Mouse (Mus musculus) left cerebral cortex, postnatal 14 days (tissue): ENCODE data around the gene Atp7a. TPM values are rescaled to one million over a fixed set of nuclear protein-coding genes. Genes with fewer than 3 reads are reported as not detected.

Experiments
- DNase-seq, 2 experiments: peaks; one replicate each; pipeline ENCODE4 v3.0.0; 2021 to 2022; ENCODE audit warnings: low spot score in 2 of 2, mixed read lengths in 1 of 2
- intact Hi-C: fragments of 180-260 bp; cut with DNase I; formaldehyde crosslinking; loops from one replicate; pipeline ENCODE4 v1.15.1; 2025
- total RNA-seq, 2 experiments: library from RNA; stranded (reverse); gene quantifications; 2 replicates each; pipeline ENCODE4 v1.2.3; 2021

Gene Atp7a
- total RNA-seq, 2 experiments from 2014 or later, result 7.1 to 9.3 TPM

GRCm38 (mm10) chrX:106149460-106149859, 122.4 kb downstream of the Atp7a start:
- intact Hi-C loops, result no loop called here
- no peak for DNase-seq

DNA sequence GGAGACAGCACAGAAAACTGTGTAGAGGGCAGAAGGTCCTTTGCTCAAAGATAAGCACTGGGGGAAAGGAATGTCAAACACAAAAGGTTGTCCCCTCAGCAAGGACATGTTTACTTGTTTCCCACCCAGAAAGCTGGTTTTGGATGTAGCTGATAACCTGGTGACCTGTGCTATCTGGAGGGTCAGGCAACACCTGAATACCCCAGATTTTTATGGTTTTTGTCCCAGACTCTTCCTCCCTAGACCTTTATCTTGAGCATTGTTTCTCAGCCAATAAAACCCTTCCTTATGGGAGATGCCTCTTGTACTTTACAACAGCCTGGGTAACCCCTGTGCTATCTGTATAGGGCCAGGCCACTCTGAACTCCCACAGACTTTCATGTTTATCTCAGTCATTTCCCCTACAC, 127.1 kb downstream of the Atp7a start:
- intact Hi-C loops, result no loop called here
- DNase-seq, result no peak

DNA sequence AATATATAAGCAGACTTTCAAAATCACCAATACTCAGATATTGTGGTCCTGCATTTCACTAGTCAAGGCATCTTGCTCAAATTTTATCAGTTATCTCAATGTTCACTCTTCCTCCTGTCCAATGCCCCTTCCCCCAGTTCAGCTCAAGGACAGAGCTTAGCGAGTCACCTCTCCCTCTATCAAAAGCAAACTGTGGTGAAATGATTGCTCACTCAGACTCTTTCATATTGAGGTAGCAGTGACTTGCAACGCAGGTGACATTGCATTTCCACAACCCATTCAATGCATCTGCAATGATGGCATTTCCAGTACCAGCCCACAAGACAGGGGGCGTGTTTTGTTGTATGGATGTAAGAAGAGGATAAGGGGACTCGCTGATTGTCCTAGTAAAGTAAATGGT, 128.8 kb downstream of the Atp7a start:
- intact Hi-C loops, result no loop called here
- DNase-seq, result no peak

- intact Hi-C loops, result no loop called here
- no peak for DNase-seq
These were observed 136.9 kb downstream of the Atp7a start for GRCm38 (mm10) chrX:106163995-106164394.

DNA sequence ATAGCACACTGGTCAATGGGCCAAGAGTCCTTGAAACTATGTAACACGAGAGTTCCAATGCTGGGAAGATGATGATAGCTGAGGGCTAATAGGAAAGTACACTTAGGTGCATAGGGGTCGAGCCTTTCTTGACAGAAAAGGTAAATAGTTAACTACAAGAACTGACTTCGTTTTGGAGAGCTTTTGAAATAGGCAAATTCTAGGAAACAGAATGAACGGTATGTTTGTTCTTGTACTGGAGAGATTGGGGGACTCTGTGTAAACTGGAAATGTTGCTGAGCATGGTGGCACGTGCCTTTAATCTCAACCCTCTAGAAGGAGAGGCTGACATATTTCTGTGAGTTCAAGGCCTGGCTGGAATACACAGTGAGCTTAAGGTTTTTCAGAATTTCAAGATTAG, 137.5 kb downstream of the Atp7a start:
- no peak for DNase-seq
- intact Hi-C loops, result no loop called here

GRCm38 (mm10) chrX:106165089-106165488, 138.0 kb downstream of the Atp7a start:
- intact Hi-C loops, result no loop called here
- DNase-seq, result no peak

- intact Hi-C loops, result loop anchor here (2.0 kb wide), 1 partner anchor 144 kb away; the partner anchor contains the start of gene Atp7a
- DNase-seq, result peak; percentile 71 to 82
These were observed 144.2 kb downstream of the Atp7a start for GRCm38 (mm10) chrX:106171106-106171852.

DNA sequence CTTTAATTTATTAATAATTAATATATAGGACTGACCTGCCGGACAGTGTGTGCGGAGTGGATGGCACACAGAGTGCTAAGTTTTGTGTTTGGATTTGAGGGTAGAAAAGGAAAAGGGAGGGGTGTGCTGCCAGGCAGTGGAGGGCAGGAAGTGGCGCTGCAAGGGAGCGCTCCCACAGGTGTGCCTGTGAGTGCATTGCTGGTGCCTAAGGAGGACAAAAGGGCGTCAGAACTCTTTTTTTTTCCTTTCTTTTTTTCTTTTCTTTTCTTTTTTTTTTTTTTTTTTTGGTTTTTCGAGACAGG, 144.7 kb downstream of the Atp7a start:
- DNase-seq, result no peak
- intact Hi-C loops, result loop anchor here (2.0 kb wide), 1 partner anchor 145 kb away; the partner anchor contains the start of gene Atp7a

Other genes with a start within 250 kb of the Atp7a start
- gene Atrx, start 97.9 kb upstream of the Atp7a start, total RNA-seq, result 100 to 1,000 TPM; 190 to 194 TPM
- gene Magt1, start 15.4 kb upstream of the Atp7a start, total RNA-seq, result 10 to 100 TPM; 13.5 to 16.0 TPM
- 100 to 1,000 TPM; 373 to 414 TPM for gene Cox7b, start 11.6 kb upstream of the Atp7a start, total RNA-seq
- 1 to 10 TPM; 1.3 to 1.7 TPM for gene Tlr13, start 115.9 kb downstream of the Atp7a start, total RNA-seq
- gene Pgk1, start 159.8 kb downstream of the Atp7a start, total RNA-seq, result 100 to 1,000 TPM; 408 to 434 TPM
- gene Taf9b, start 193.9 kb downstream of the Atp7a start, total RNA-seq, result 10 to 100 TPM; 23.0 to 25.9 TPM
- not detected for gene Fnd3c2, start 228.1 kb downstream of the Atp7a start, total RNA-seq